Mouse (Mus musculus): ENCODE results near the gene Ccnd3. TPM values are rescaled to one million over a fixed set of nuclear protein-coding genes. Genes with fewer than 3 reads are reported as not detected.

The Ccnd3 gene
- polyA plus RNA-seq, 1 experiment, result 148 TPM

GRCm38 (mm10) chr17:47559726-47560125, 54.9 kb downstream of the Ccnd3 start:
- Histone ChIP-seq H3K27me3 (replicated peaks; ENCODE audit: control insufficient read depth, insufficient read depth, low read length) (no peaks in the 10 kb centered on the region), H3K4me1 (ENCODE audit: control insufficient read depth, insufficient read depth, low read length) (no peaks in the 10 kb centered on the region), H3K27ac (ENCODE audit: insufficient read depth, low read depth, low read length) (no peak overlapping the region), H3K36me3 (ENCODE audit: control insufficient read depth, insufficient read depth, low read length) (no peaks in the 10 kb centered on the region), H3K4me3 (ENCODE audit: insufficient read depth, low read depth, low read length) (no peak overlapping the region)
- no peak for DNase-seq
- WGBS, result 62% methylated on average over 6 of the region's 6 CpGs
- TF ChIP-seq CTCF (conservative IDR thresholded peaks at IDR 0.05; ENCODE audit: insufficient read depth, insufficient read length, low read depth, low read length) (no peak), POLR2A (IDR thresholded peaks at IDR 0.05; ENCODE audit: low read depth, low read length) (no peak)

- no peaks in the 10 kb centered on the region; the same call in 1 of the 2 replicates for H3K4me1 ChIP-seq (ENCODE audit: control insufficient read depth, insufficient read depth, low read length)
- H3K4me3 ChIP-seq (ENCODE audit: insufficient read depth, low read depth, low read length), result no peak overlapping the region
- no peak for DNase-seq
- no peaks in the 10 kb centered on the region for H3K27me3 ChIP-seq (replicated peaks; ENCODE audit: control insufficient read depth, insufficient read depth, low read length)
- H3K36me3 ChIP-seq (ENCODE audit: control insufficient read depth, insufficient read depth, low read length), result no peaks in the 10 kb centered on the region
- no peak for TF ChIP-seq POLR2A (IDR thresholded peaks at IDR 0.05; ENCODE audit: low read depth, low read length)
- no peak for TF ChIP-seq CTCF (conservative IDR thresholded peaks at IDR 0.05; ENCODE audit: insufficient read depth, insufficient read length, low read depth, low read length)
- WGBS, result 70% methylated on average over 6 of the region's 6 CpGs
- H3K27ac ChIP-seq (ENCODE audit: insufficient read depth, low read depth, low read length), result no peak overlapping the region
These were observed 58.0 kb downstream of the Ccnd3 start for GRCm38 (mm10) chr17:47562875-47563274.

DNA sequence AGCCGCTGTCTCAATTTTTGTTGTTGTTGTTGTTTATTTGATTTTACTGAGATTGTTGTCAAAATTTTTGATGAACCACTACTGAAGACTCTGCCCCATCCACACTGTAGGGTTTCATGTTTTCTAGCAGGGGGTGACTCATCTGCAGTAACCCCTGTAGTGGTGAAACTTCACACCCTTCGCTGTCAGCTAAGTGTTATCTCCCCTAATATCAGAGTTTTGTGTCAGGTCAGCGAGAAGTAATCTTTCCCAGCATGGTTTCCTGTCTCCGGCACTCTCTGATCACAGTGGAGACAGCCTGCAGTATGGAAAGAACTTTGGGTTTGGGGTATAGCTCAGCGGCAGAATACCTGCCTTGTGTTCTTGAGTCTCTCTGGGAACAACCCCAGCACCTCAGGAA, 59.8 kb downstream of the Ccnd3 start:
- Histone ChIP-seq H3K27ac (ENCODE audit: insufficient read depth, low read depth, low read length) (no peak overlapping the region), H3K4me1 (ENCODE audit: control insufficient read depth, insufficient read depth, low read length) (no peaks in the 10 kb centered on the region; the same call in 1 of the 2 replicates), H3K27me3 (replicated peaks; ENCODE audit: control insufficient read depth, insufficient read depth, low read length) (no peaks in the 10 kb centered on the region), H3K36me3 (ENCODE audit: control insufficient read depth, insufficient read depth, low read length) (no peaks in the 10 kb centered on the region), H3K4me3 (ENCODE audit: insufficient read depth, low read depth, low read length) (no peak overlapping the region)
- WGBS, result 84% methylated on average over 5 of the region's 5 CpGs
- DNase-seq, result no peak
- no peak for TF ChIP-seq CTCF (conservative IDR thresholded peaks at IDR 0.05; ENCODE audit: insufficient read depth, insufficient read length, low read depth, low read length)
- TF ChIP-seq POLR2A (IDR thresholded peaks at IDR 0.05; ENCODE audit: low read depth, low read length), result no peak

GRCm38 (mm10) chr17:47566133-47566532, 61.3 kb downstream of the Ccnd3 start:
- H3K27me3 ChIP-seq (replicated peaks; ENCODE audit: control insufficient read depth, insufficient read depth, low read length), result no peaks in the 10 kb centered on the region
- no peaks in the 10 kb centered on the region; the same call in 1 of the 2 replicates for H3K4me1 ChIP-seq (ENCODE audit: control insufficient read depth, insufficient read depth, low read length)
- WGBS, result 48% methylated on average over 2 of the region's 2 CpGs
- TF ChIP-seq POLR2A (IDR thresholded peaks at IDR 0.05; ENCODE audit: low read depth, low read length) (no peak), CTCF (conservative IDR thresholded peaks at IDR 0.05; ENCODE audit: insufficient read depth, insufficient read length, low read depth, low read length) (no peak)
- DNase-seq, result no peak
- no peak overlapping the region for H3K27ac ChIP-seq (ENCODE audit: insufficient read depth, low read depth, low read length)
- H3K4me3 ChIP-seq (ENCODE audit: insufficient read depth, low read depth, low read length), result no peak overlapping the region
- no peaks in the 10 kb centered on the region for H3K36me3 ChIP-seq (ENCODE audit: control insufficient read depth, insufficient read depth, low read length)

DNA sequence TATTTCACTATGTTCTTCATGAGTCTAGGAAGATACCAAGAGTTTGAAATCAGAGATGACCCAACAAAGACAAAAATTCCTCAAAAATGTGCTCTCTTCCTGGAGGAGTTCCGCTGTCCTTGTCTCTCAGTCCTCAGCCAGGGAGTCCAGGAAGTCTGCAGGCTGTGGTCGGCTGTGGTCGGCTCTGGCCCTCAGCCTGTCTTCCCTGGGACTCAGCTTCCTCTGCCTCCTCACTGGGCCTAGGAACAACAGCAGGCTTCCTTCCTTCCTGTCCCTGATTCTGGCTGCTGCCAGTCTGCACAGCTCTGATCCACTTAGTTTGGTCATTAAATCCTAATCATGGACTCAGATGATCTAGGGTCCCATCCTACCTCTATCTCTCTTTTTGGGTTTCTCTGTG, 62.4 kb downstream of the Ccnd3 start:
- Histone ChIP-seq H3K4me3 (ENCODE audit: insufficient read depth, low read depth, low read length) (no peak overlapping the region), H3K27ac (ENCODE audit: insufficient read depth, low read depth, low read length) (peak overlapping the region; percentile 48; the same call in 1 of the 2 replicates), H3K27me3 (replicated peaks; ENCODE audit: control insufficient read depth, insufficient read depth, low read length) (no peaks in the 10 kb centered on the region), H3K36me3 (ENCODE audit: control insufficient read depth, insufficient read depth, low read length) (no peaks in the 10 kb centered on the region), H3K4me1 (ENCODE audit: control insufficient read depth, insufficient read depth, low read length) (no peaks in the 10 kb centered on the region; the same call in 1 of the 2 replicates)
- WGBS, result 68% methylated on average over 3 of the region's 3 CpGs
- TF ChIP-seq CTCF (conservative IDR thresholded peaks at IDR 0.05; ENCODE audit: insufficient read depth, insufficient read length, low read depth, low read length) (no peak), POLR2A (IDR thresholded peaks at IDR 0.05; ENCODE audit: low read depth, low read length) (no peak)
- peak; percentile 76 for DNase-seq

GRCm38 (mm10) chr17:47568389-47568788, 63.5 kb downstream of the Ccnd3 start:
- WGBS, result 94% methylated on average over 3 of the region's 3 CpGs
- Histone ChIP-seq H3K4me1 (ENCODE audit: control insufficient read depth, insufficient read depth, low read length) (no peaks in the 10 kb centered on the region; the same call in 1 of the 2 replicates), H3K4me3 (ENCODE audit: insufficient read depth, low read depth, low read length) (no peak overlapping the region), H3K36me3 (ENCODE audit: control insufficient read depth, insufficient read depth, low read length) (no peaks in the 10 kb centered on the region), H3K27ac (ENCODE audit: insufficient read depth, low read depth, low read length) (no peak overlapping the region), H3K27me3 (replicated peaks; ENCODE audit: control insufficient read depth, insufficient read depth, low read length) (no peaks in the 10 kb centered on the region)
- TF ChIP-seq POLR2A (IDR thresholded peaks at IDR 0.05; ENCODE audit: low read depth, low read length), result no peak
- TF ChIP-seq CTCF (conservative IDR thresholded peaks at IDR 0.05; ENCODE audit: insufficient read depth, insufficient read length, low read depth, low read length), result no peak
- DNase-seq, result no peak

- no peaks in the 10 kb centered on the region; the same call in 1 of the 2 replicates for H3K4me1 ChIP-seq (ENCODE audit: control insufficient read depth, insufficient read depth, low read length)
- DNase-seq, result no peak
- H3K36me3 ChIP-seq (ENCODE audit: control insufficient read depth, insufficient read depth, low read length), result no peaks in the 10 kb centered on the region
- H3K27me3 ChIP-seq (replicated peaks; ENCODE audit: control insufficient read depth, insufficient read depth, low read length), result no peaks in the 10 kb centered on the region
- WGBS, result 80% methylated on average over 10 of the region's 10 CpGs
- no peak for TF ChIP-seq CTCF (conservative IDR thresholded peaks at IDR 0.05; ENCODE audit: insufficient read depth, insufficient read length, low read depth, low read length)
- TF ChIP-seq POLR2A (IDR thresholded peaks at IDR 0.05; ENCODE audit: low read depth, low read length), result no peak
- H3K4me3 ChIP-seq (ENCODE audit: insufficient read depth, low read depth, low read length), result no peak overlapping the region
- H3K27ac ChIP-seq (ENCODE audit: insufficient read depth, low read depth, low read length), result no peak overlapping the region
These were observed 64.2 kb downstream of the Ccnd3 start for GRCm38 (mm10) chr17:47568951-47569527.
